Mouse (Mus musculus) stomach, embryonic 14.5 days (tissue): ENCODE data around the gene Skap2. TPM values are rescaled to one million over a fixed set of nuclear protein-coding genes. Genes with fewer than 3 reads are reported as not detected.

ENCODE experiments used
- ATAC-seq: fragments of 200-750 bp; cut with Nextera tagmentation; 2 replicates; pipeline ENCODE4 v1.8.0; 2017; ENCODE audit warnings: low read depth, moderate TSS enrichment; ENCODE audit not compliant: insufficient number of reproducible peaks, insufficient read depth, low FRiP score
- H3K27ac ChIP-seq: fragments of 300-500 bp; sonication (generic); 2 replicates; pipeline ENCODE4 v1.5.1; 2014; ENCODE audit warnings: mild to moderate bottlenecking, low read length, moderate library complexity, mixed read lengths
- H3K27me3 ChIP-seq: fragments of 300-500 bp; sonication (generic); 2 replicates; pipeline ENCODE4 v1.6.1; 2014; ENCODE audit warnings: low read length, control low read depth, mixed read lengths; ENCODE audit not compliant: control insufficient read depth, insufficient read depth
- H3K36me3 ChIP-seq: fragments of 300-500 bp; sonication (generic); 2 replicates; pipeline ENCODE4 v1.6.1; 2014; ENCODE audit warnings: mild to moderate bottlenecking, control low read depth, low read length, moderate library complexity, mixed read lengths; ENCODE audit not compliant: control insufficient read depth, insufficient read depth
- H3K4me1 ChIP-seq: fragments of 300-500 bp; sonication (generic); 2 replicates; pipeline ENCODE4 v1.6.1; 2014; ENCODE audit warnings: low read length, control low read depth, mixed read lengths; ENCODE audit not compliant: control insufficient read depth, insufficient read depth
- H3K4me2 ChIP-seq: fragments of 300-500 bp; sonication (generic); replicated peaks from 2 replicates; pipeline ENCODE4 v1.6.1; 2014; ENCODE audit warnings: low read depth, low read length, control low read depth
- H3K4me3 ChIP-seq: fragments of 300-500 bp; sonication (generic); 2 replicates; pipeline ENCODE4 v1.5.1; 2014; ENCODE audit warnings: low read depth, low read length, control low read depth
- H3K9ac ChIP-seq: fragments of 300-500 bp; sonication (generic); replicated peaks from 2 replicates; pipeline ENCODE4 v1.6.1; 2014; ENCODE audit warnings: low read depth, mild to moderate bottlenecking, control low read depth, low read length, moderate library complexity, mixed read lengths
- H3K9me3 ChIP-seq: fragments of 300-500 bp; sonication (generic); 2 replicates; pipeline ENCODE4 v1.6.1; 2016; ENCODE audit warnings: low read depth, low read length, control low read depth; ENCODE audit not compliant: control insufficient read depth
- WGBS: fragments of 180-500 bp; shearing (Covaris S2); extraction: QIAGEN DNeasy Blood & Tissue Kit; methylation state at CpG from one replicate; pipeline ENCODE4 v1.1.7; 2014; 5-methylcytosine and 5-hydroxymethylcytosine counted together
- polyA plus RNA-seq: library from polyadenylated mRNA; unstranded; fragments of >200 nt; fragmentation: Nextera tagmentation; extraction: Ambion mirVana; gene quantifications from 2 replicates; pipeline ENCODE4 v1.2.1, GENCODE M21; 2014

Skap2 gene
- polyA plus RNA-seq, 1 experiment from 2014 or later: 49.1 TPM

DNA sequence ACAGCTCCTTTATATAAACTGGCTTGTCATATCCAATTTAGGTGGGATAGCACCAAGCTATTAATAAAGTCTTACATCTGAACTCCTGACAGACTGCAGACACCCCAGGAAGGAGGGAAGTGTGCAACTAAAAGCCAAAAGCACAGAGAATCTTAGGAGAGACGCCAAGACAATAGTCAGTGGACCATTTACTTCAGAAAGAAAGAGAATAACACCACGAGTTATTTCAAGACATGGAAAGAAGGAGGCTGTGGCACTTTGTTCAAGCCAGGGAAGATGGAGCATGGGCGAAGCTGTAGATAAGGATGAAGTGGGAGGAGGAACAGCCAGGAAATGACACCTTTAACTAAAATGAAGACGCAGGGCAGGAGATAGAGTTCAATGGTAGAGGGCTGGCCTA, 78.4 kb downstream of the Skap2 start:
- Histone ChIP-seq H3K4me3 (no peak overlapping the region), H3K36me3 (no peaks in the 10 kb centered on the region), H3K9me3 (no peaks in the 10 kb centered on the region), H3K27ac (no peak overlapping the region), H3K27me3 (no peaks in the 10 kb centered on the region), H3K4me1 (no peaks in the 10 kb centered on the region), H3K9ac (no peak overlapping the region), H3K4me2 (no peak overlapping the region)
- no peak for ATAC-seq
- WGBS: 41% methylated on average over 4 of the region's 4 CpGs

DNA sequence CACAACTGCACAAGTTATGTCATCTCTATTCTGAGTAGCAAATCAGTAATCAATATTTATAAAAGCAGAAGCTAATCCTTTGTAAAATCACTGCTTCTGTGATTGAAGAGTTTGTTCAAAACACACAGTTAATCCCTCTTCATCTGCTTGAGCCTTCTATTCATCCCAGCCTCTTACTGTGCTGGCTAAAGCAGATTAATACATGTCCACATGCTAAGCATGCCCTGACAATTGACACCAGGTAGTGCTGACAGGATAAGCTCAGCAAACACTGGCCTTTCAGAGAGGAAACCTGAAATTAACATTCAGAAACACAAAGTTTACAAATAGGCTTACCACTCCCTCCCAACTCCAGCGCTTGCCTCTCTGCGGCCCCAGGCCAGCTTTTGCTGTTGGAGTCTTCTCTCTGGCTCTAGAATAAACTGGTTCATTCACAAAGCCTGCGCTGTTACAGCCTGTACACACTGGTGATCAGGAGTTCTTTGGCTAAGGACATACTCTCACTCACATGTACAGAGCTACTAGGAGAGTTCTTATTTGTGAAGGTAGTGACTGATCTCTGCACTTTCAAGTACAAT, 79.2 kb downstream of the Skap2 start:
- H3K36me3 ChIP-seq: no peaks in the 10 kb centered on the region

DNA sequence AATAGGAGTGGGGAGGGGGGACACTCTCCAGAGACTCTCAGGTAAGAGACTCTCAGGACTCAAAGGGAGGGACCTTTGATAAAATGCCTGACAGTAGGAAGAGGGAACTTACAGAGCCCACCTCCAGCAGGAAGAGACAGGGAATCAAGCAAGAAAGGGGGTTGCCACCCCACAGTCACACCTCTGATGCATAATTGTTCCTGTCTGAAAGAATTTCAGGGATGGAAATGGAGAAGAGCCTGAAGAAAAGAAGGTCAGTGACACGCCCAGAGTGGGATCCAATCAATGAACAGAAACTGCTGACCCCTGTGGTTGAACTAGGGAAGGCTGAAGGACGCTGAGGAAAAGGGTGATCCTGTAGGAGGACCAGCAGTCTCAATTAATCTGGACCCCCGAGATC, 85.2 kb downstream of the Skap2 start:
- H3K9me3 ChIP-seq: no peaks in the 10 kb centered on the region
- no peak overlapping the region for H3K27ac ChIP-seq
- H3K4me3 ChIP-seq: no peak overlapping the region
- H3K4me1 ChIP-seq: no peaks in the 10 kb centered on the region
- no peak overlapping the region for H3K4me2 ChIP-seq
- no peaks in the 10 kb centered on the region for H3K27me3 ChIP-seq
- no peak overlapping the region for H3K9ac ChIP-seq
- no peak for ATAC-seq
- no peaks in the 10 kb centered on the region for H3K36me3 ChIP-seq
- WGBS: 67% methylated on average over 3 of the region's 3 CpGs

More for the DNA sequence above, 79.2 kb downstream of the Skap2 start:
- Histone ChIP-seq H3K27me3 (no peaks in the 10 kb centered on the region), H3K27ac (no peak overlapping the region), H3K4me1 (no peaks in the 10 kb centered on the region), H3K4me3 (no peak overlapping the region), H3K9me3 (no peaks in the 10 kb centered on the region), H3K4me2 (no peak overlapping the region), H3K9ac (no peak overlapping the region)
- peak; percentile 46; the same call in 1 of the 2 replicates for ATAC-seq
- WGBS: 25% methylated on average over 3 of the region's 3 CpGs

DNA sequence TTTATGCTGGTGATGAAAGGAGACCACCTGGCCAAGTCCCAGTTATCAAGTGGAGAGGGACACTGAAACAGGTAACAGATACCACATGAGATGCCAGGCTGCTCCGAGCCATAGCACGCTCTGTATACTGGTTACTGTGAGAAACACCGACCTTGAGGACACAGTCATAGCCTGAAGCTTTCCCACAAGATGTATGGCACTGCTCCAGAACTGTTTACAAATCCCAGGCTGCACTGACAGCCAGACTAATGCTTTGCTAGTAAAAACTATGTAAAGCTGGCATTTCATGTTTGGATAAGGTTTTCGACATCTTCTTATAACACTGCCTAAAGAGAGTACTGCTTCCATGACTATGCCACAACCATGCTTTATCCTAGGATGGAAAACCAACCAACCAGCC, 90.5 kb downstream of the Skap2 start:
- Histone ChIP-seq H3K4me3 (no peak overlapping the region), H3K4me2 (no peak overlapping the region), H3K9me3 (no peaks in the 10 kb centered on the region), H3K27ac (no peak overlapping the region), H3K4me1 (no peaks in the 10 kb centered on the region), H3K27me3 (no peaks in the 10 kb centered on the region), H3K36me3 (no peaks in the 10 kb centered on the region), H3K9ac (no peak overlapping the region)
- no peak for ATAC-seq
- 38% methylated on average over 4 of the region's 4 CpGs for WGBS

DNA sequence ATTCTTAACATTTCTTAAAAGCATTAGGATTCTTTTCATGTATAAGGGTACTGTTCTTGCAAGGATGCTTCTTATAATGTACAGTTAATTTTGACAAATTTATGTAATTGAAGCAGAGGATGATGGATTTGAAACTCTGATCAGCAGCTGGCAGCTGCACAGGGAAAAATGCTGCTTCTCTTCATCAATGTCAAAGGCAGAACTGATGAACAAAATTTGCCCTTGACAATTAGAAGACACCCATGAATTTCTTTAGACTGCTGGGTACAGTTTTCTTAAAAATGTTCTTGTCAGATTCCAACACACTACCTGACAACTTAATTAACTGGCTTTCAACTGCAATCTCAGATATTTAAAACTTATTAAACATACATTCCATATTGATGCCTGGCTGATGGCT, 103.9 kb downstream of the Skap2 start:
- Histone ChIP-seq H3K36me3 (no peaks in the 10 kb centered on the region), H3K4me2 (no peak overlapping the region), H3K9me3 (no peaks in the 10 kb centered on the region), H3K4me3 (no peak overlapping the region), H3K27me3 (no peaks in the 10 kb centered on the region), H3K4me1 (peaks cover 9% of the 10 kb centered on the region; the same call in 1 of the 2 replicates), H3K27ac (no peak overlapping the region), H3K9ac (no peak overlapping the region)
- no peak for ATAC-seq

DNA sequence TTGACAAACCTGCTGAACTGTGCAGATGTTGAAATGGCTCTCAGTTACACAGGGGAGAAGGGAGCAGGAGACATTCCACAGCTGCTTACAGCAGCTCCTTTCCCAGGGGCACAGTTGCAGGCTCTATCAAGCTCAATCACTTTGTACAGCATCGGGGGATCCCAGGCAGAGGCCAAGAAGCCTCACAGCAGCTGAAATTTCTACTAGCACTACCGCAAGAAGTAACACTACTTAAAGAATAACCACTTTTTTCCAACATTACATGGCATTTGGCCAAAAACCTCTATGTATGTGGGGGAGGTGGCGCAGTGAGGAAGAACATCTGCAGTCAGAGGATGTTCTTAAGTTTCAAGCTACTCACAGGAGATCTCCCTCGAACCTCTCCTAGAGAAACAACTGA, 106.7 kb downstream of the Skap2 start:
- no peak overlapping the region for H3K4me3 ChIP-seq
- peaks cover 12% of the 10 kb centered on the region; the same call in 1 of the 2 replicates for H3K4me1 ChIP-seq
- H3K4me2 ChIP-seq: no peak overlapping the region
- no peaks in the 10 kb centered on the region for H3K9me3 ChIP-seq
- H3K27ac ChIP-seq: peak overlapping the region; percentile 55
- WGBS: 23% methylated on average over 4 of the region's 4 CpGs
- no peaks in the 10 kb centered on the region for H3K36me3 ChIP-seq
- no peak overlapping the region for H3K9ac ChIP-seq
- ATAC-seq: peak; percentile 74; the same call in 1 of the 2 replicates
- no peaks in the 10 kb centered on the region for H3K27me3 ChIP-seq

DNA sequence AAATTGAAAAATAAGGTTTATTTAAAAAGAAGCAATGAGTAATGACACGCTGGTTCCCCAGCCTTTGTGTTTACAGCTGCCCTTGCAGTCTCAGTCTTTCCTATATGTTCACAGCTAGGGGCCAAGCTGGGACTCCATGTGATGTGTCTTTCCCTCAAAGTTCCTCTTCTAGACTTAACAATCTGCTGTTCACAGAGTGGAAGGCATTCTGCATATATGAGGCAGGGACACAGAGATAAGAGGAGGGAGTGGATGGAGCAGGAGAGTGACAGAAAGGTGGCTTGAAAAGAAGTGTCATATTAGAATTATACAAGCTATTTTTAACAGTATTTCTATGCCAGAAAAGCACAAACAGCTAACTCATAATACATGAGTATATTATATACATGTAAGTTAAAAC, 110.8 kb downstream of the Skap2 start:
- 70% methylated on average over 1 of the region's 1 CpGs for WGBS
- no peak for ATAC-seq
- H3K36me3 ChIP-seq: no peaks in the 10 kb centered on the region

DNA sequence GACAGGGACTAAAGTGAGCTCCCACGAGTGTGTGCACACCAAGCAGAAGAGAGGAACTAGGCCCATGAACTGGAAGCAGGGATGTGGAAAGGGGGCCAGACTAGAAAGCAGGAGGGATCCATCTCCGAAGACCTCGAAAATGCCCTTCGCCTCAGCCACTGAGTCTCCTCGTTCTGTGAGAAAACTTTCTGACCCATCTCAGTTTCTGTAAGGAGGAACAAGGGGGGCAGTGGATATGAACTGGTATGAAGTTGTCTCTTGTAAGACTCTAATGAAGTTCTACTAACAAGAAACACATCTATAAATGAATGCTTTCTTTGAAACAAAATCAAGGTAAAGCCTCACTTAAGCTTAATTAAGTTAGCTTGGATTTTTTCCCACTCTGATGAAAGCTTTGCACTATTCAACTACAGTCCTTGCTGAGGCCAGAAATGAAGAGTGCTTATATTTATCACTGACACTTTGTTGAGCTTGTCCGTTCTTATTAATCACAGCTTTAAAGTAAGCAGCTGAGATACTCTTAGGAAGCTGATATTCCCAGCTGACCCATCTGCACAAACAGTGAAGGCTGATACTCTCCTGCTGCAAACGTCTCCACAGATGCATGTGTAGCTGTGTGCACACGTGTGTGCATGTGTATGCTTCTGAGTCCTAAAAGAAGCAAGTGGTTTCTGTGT, 113.9 kb downstream of the Skap2 start:
- Histone ChIP-seq H3K27ac (peak overlapping the region; percentile 6; the same call in 1 of the 2 replicates), H3K4me2 (no peak overlapping the region), H3K4me3 (no peak overlapping the region), H3K4me1 (peaks cover 12% of the 10 kb centered on the region), H3K9ac (no peak overlapping the region), H3K9me3 (no peaks in the 10 kb centered on the region), H3K36me3 (no peaks in the 10 kb centered on the region), H3K27me3 (no peaks in the 10 kb centered on the region)
- no peak for ATAC-seq
- 52% methylated on average over 8 of the region's 8 CpGs for WGBS

More for the DNA sequence above, 110.8 kb downstream of the Skap2 start:
- Histone ChIP-seq H3K4me1 (peaks cover 15% of the 10 kb centered on the region; the same call in 1 of the 2 replicates), H3K4me3 (no peak overlapping the region), H3K9ac (no peak overlapping the region), H3K27ac (no peak overlapping the region), H3K9me3 (no peaks in the 10 kb centered on the region), H3K4me2 (no peak overlapping the region), H3K27me3 (no peaks in the 10 kb centered on the region)
